Mouse (Mus musculus) limb, embryonic 15.5 days (tissue): ENCODE data around the gene Meltf. TPM values are rescaled to one million over a fixed set of nuclear protein-coding genes. Genes with fewer than 3 reads are reported as not detected.

Source experiments
- ATAC-seq: fragments of 200-750 bp; cut with Nextera tagmentation; 2 replicates; pipeline ENCODE4 v1.8.0; 2017; ENCODE audit warnings: low read depth, moderate TSS enrichment; ENCODE audit not compliant: insufficient number of reproducible peaks, low FRiP score, low TSS enrichment
- H3K27ac ChIP-seq: fragments of 300-500 bp; sonication (generic); 2 replicates; pipeline ENCODE4 v1.5.1; 2015; ENCODE audit warnings: moderate library complexity, mild to moderate bottlenecking, inconsistent platforms
- H3K27me3 ChIP-seq: fragments of 300-500 bp; sonication (generic); 2 replicates; pipeline ENCODE4 v1.6.1; 2015; ENCODE audit warnings: inconsistent platforms
- H3K36me3 ChIP-seq: fragments of 300-500 bp; sonication (generic); 2 replicates; pipeline ENCODE4 v1.6.1; 2015; ENCODE audit warnings: inconsistent platforms
- H3K4me1 ChIP-seq: fragments of 300-500 bp; sonication (generic); 2 replicates; pipeline ENCODE4 v1.6.1; 2015; ENCODE audit warnings: inconsistent platforms
- H3K4me2 ChIP-seq: fragments of 300-500 bp; sonication (generic); 2 replicates; pipeline ENCODE4 v1.6.1; 2015; ENCODE audit warnings: mild to moderate bottlenecking, inconsistent platforms
- H3K4me3 ChIP-seq: fragments of 300-500 bp; sonication (generic); 2 replicates; pipeline ENCODE4 v1.5.1; 2015; ENCODE audit warnings: mild to moderate bottlenecking, inconsistent platforms
- H3K9ac ChIP-seq: fragments of 300-500 bp; sonication (generic); 2 replicates; pipeline ENCODE4 v1.6.1; 2015; ENCODE audit warnings: inconsistent platforms
- H3K9me3 ChIP-seq: fragments of 300-500 bp; sonication (generic); 2 replicates; pipeline ENCODE4 v1.6.1; 2016; ENCODE audit warnings: inconsistent platforms
- WGBS: fragments of 180-500 bp; shearing (Covaris S2); methylation state at CpG from one replicate; pipeline ENCODE4 v1.1.7; 2015; 5-methylcytosine and 5-hydroxymethylcytosine counted together
- polyA plus RNA-seq: library from polyadenylated mRNA; unstranded; fragments of >200 nt; fragmentation: Nextera tagmentation; extraction: Ambion mirVana; gene quantifications from 2 replicates; pipeline ENCODE4 v1.2.1, GENCODE M21; 2015

Meltf gene
- polyA plus RNA-seq, 1 experiment from 2014 or later: 5.5 TPM

DNA sequence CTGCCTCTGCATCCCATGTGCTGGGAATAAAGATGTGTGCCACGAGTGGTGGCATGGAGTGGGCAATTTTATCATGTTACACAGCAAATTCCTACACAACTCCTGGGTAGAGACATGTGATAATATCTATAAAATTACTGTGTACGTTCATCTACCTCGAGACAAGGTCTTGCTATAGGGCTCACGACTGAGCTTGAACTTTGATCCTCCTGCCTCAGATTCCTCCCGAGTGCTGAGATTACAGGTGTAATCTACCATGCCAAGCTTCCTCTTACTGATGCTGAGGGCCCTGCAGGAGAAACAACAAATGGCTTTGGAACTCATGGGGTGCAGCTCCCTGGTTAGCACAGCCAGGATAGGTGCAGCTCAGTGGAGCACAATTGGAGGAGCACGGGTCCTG, 45.8 kb downstream of the Meltf start:
- Histone ChIP-seq H3K4me3 (no peak overlapping the region), H3K9ac (no peak overlapping the region), H3K36me3 (no peaks in the 10 kb centered on the region), H3K9me3 (no peaks in the 10 kb centered on the region), H3K4me1 (no peaks in the 10 kb centered on the region), H3K27ac (no peak overlapping the region), H3K4me2 (no peak overlapping the region), H3K27me3 (no peaks in the 10 kb centered on the region)
- no peak for ATAC-seq
- WGBS: 80% methylated on average over 6 of the region's 6 CpGs

GRCm38 (mm10) chr16:31926091-31926490, 47.5 kb downstream of the Meltf start:
- Histone ChIP-seq H3K4me2 (no peak overlapping the region), H3K36me3 (no peaks in the 10 kb centered on the region), H3K9me3 (no peaks in the 10 kb centered on the region), H3K27ac (no peak overlapping the region), H3K4me1 (no peaks in the 10 kb centered on the region), H3K27me3 (no peaks in the 10 kb centered on the region), H3K9ac (no peak overlapping the region), H3K4me3 (no peak overlapping the region)
- 73% methylated on average over 6 of the region's 6 CpGs for WGBS
- ATAC-seq: no peak

- no peaks in the 10 kb centered on the region for H3K9me3 ChIP-seq
- no peak overlapping the region for H3K4me3 ChIP-seq
- no peak overlapping the region for H3K27ac ChIP-seq
- H3K9ac ChIP-seq: no peak overlapping the region
- no peaks in the 10 kb centered on the region for H3K36me3 ChIP-seq
- no peaks in the 10 kb centered on the region for H3K27me3 ChIP-seq
- H3K4me1 ChIP-seq: no peaks in the 10 kb centered on the region
- H3K4me2 ChIP-seq: no peak overlapping the region
- WGBS: 81% methylated on average over 13 of the region's 13 CpGs
- no peak for ATAC-seq
These were observed 48.1 kb downstream of the Meltf start for GRCm38 (mm10) chr16:31926547-31927182.

DNA sequence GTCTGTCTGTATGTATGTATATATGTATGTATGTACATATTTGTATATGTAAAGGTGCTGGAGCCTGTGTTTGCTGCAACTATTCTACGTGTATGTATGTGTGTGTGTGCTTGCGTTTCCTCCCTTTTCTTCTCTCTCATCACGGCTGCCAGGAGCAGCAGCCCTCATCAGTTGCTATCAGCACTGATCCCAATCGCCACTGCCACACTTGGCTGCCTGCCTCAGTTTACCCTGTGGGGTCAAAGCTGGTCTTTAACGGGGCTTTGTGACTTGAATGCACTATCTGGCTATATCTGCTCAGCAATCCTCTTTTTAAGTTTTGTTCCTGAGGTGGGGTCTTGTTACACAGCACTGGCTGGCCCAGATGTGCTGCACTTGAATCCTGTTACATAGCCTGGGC, 48.8 kb downstream of the Meltf start:
- ATAC-seq: no peak
- Histone ChIP-seq H3K9me3 (no peaks in the 10 kb centered on the region), H3K4me3 (no peak overlapping the region), H3K27ac (no peak overlapping the region), H3K4me1 (no peaks in the 10 kb centered on the region), H3K27me3 (no peaks in the 10 kb centered on the region), H3K36me3 (no peaks in the 10 kb centered on the region), H3K4me2 (no peak overlapping the region), H3K9ac (no peak overlapping the region)
- WGBS: 88% methylated on average over 5 of the region's 5 CpGs

DNA sequence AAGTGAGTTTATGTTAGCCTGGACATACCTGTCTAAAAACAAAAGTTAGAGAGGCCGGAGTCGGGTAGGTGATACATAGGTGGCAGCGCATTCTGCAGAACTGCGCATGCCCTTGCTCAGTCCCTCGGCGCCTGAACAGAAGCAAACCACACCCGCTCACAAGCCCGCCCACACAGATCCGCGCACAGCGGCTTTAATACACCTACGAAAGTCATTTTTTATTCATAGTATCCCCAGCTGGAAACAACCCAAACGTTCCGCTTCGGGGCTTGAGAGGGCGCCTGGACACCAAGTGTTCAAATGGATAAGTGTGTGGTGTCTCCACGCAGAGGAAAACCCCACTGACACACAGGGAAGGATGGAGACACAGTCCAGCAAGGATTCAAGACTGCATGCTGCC, 52.7 kb downstream of the Meltf start:
- 56% methylated on average over 17 of the region's 17 CpGs for WGBS
- H3K9ac ChIP-seq: no peak overlapping the region
- H3K36me3 ChIP-seq: no peaks in the 10 kb centered on the region
- H3K4me2 ChIP-seq: 0 out of 2 replicates have a peak overlapping the region, but pooled peaks have one; percentile 17
- no peaks in the 10 kb centered on the region for H3K9me3 ChIP-seq
- ATAC-seq: no peak
- H3K4me1 ChIP-seq: peaks cover 29% of the 10 kb centered on the region
- H3K27ac ChIP-seq: no peak overlapping the region
- no peak overlapping the region for H3K4me3 ChIP-seq
- peaks cover 35% of the 10 kb centered on the region for H3K27me3 ChIP-seq

GRCm38 (mm10) chr16:31932255-31932654, 53.6 kb downstream of the Meltf start:
- no peak for ATAC-seq
- Histone ChIP-seq H3K4me2 (0 out of 2 replicates have a peak overlapping the region, but pooled peaks have one; percentile 91), H3K36me3 (no peaks in the 10 kb centered on the region), H3K4me1 (peaks cover 29% of the 10 kb centered on the region), H3K9me3 (no peaks in the 10 kb centered on the region), H3K27me3 (peaks cover 42% of the 10 kb centered on the region), H3K9ac (no peak overlapping the region), H3K4me3 (no peak overlapping the region), H3K27ac (no peak overlapping the region)
- 68% methylated on average over 5 of the region's 5 CpGs for WGBS

GRCm38 (mm10) chr16:31932840-31933697, 54.5 kb downstream of the Meltf start:
- no peak overlapping the region for H3K27ac ChIP-seq
- peaks cover 42% of the 10 kb centered on the region for H3K27me3 ChIP-seq
- peak overlapping the region; percentile 47 for H3K9ac ChIP-seq
- no peaks in the 10 kb centered on the region for H3K36me3 ChIP-seq
- peak overlapping the region; percentile 91 for H3K4me2 ChIP-seq
- H3K4me1 ChIP-seq: peaks cover 29% of the 10 kb centered on the region
- WGBS: 1% methylated on average over 50 of the region's 50 CpGs
- ATAC-seq: peak; percentile 88
- H3K4me3 ChIP-seq: peak overlapping the region; percentile 55
- no peaks in the 10 kb centered on the region for H3K9me3 ChIP-seq

DNA sequence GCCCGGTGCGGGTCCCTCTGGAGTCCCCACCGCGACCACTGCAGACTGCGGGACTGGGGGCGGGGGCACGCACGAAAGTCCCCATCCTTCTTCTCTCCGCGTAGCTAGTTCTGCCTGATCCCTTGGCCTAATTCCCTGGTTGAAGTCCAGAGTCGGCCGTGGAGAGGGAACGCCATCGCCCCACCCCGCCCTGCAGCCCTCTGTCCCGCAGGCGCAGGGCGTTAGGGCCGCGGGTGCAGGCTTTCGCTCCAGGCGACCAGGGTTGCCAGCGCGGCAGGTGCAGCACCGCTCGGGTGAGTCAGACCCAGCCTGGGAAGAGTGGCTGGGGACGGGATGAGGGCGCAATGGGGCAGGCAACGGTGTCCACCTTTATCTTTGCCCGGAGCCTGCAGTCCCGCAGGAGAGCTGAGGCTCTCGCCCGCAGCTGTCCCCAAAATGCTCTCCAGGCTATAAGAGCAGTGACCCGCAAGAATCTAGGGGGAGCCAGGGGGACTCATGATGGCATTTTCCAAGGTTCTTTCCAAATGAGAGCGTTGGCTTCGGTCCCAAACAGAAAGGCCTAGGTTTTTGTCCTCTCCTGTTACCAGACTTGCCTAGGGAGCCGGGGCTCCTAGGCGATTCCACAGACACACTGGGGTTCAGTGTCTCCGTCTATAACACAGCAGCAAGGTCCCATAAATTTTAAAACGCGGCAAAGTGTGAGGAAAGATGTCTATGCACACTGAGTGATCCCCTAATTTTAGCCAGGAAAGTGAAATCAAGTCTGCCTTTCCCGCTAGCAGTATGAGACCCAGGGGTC, 55.3 kb downstream of the Meltf start, which contains the start of gene Pigz:
TSS of gene Pigz (plus strand) at position 101 of the 799 bp plus-strand sequence.
- no peak within 1 kb of the TSS for H3K27ac ChIP-seq
- H3K27me3 ChIP-seq: peaks cover 42% of the 10 kb centered on the region

DNA sequence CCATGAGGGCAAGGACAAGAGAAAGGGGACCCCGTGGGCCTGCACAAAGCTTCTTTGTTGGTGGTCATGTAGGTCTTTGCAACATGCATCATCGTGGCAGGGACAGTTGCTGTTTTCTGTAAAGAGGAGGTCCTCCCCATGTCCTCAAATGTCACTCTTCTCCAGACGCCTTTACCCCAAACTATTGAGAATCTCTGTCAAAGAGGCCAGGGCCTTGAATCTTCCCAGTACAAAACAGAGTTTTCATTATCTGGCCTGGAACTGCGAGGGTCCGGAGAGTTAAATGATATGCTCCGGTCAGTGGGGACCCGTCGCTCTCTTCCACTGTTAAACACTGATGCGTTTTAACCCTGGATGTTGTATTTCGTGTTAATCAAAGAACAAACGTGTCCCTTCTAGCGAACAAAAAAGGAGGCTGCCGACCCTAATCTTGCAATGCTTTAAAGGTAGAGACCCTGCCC, 56.0 kb downstream of the Meltf start:
- Histone ChIP-seq H3K9ac (no peak overlapping the region), H3K4me1 (peaks cover 29% of the 10 kb centered on the region), H3K27me3 (peaks cover 42% of the 10 kb centered on the region), H3K4me3 (peak overlapping the region; percentile 55; the same call in 1 of the 2 replicates), H3K9me3 (no peaks in the 10 kb centered on the region), H3K4me2 (peak overlapping the region; percentile 42), H3K27ac (no peak overlapping the region), H3K36me3 (no peaks in the 10 kb centered on the region)
- 26% methylated on average over 13 of the region's 13 CpGs for WGBS
- ATAC-seq: no peak

More for the DNA sequence above, 55.3 kb downstream of the Meltf start, which contains the start of gene Pigz:
- 7% methylated on average over 42 of the region's 42 CpGs for WGBS
- Histone ChIP-seq H3K4me3 (peak within 1 kb of the TSS; percentile 55), H3K4me1 (peaks cover 29% of the 10 kb centered on the region), H3K4me2 (peak within 1 kb of the TSS; percentile 91), H3K36me3 (no peaks in the 10 kb centered on the region), H3K9me3 (no peaks in the 10 kb centered on the region), H3K9ac (peak within 1 kb of the TSS; percentile 47)
- no peak for ATAC-seq

- peak overlapping the region; percentile 28 for H3K4me3 ChIP-seq
- H3K27ac ChIP-seq: no peak overlapping the region
- WGBS: 5% methylated on average over 36 of the region's 36 CpGs
- H3K4me1 ChIP-seq: peaks cover 29% of the 10 kb centered on the region
- H3K9me3 ChIP-seq: no peaks in the 10 kb centered on the region
- no peak overlapping the region for H3K9ac ChIP-seq
- ATAC-seq: no peak
- no peaks in the 10 kb centered on the region for H3K36me3 ChIP-seq
- H3K4me2 ChIP-seq: peak overlapping the region; percentile 42
- peaks cover 42% of the 10 kb centered on the region for H3K27me3 ChIP-seq
These were observed 56.7 kb downstream of the Meltf start for GRCm38 (mm10) chr16:31935091-31935979.

- ATAC-seq: no peak
- Histone ChIP-seq H3K27me3 (peaks cover 42% of the 10 kb centered on the region), H3K9me3 (no peaks in the 10 kb centered on the region), H3K4me1 (peaks cover 29% of the 10 kb centered on the region), H3K9ac (no peak overlapping the region), H3K36me3 (no peaks in the 10 kb centered on the region), H3K4me3 (no peak overlapping the region), H3K27ac (no peak overlapping the region), H3K4me2 (no peak overlapping the region)
- WGBS: 85% methylated on average over 4 of the region's 4 CpGs
These were observed 58.0 kb downstream of the Meltf start for GRCm38 (mm10) chr16:31936568-31936967.
